Mouse (Mus musculus) ES-E14 (cell line): ENCODE results near the gene March7. TPM values are rescaled to one million over a fixed set of nuclear protein-coding genes. Genes with fewer than 3 reads are reported as not detected.
A peak's percentile ranks its signal among the peaks of the same experiment; 100 is the strongest.

Source experiments
- DNase-seq: peaks from one replicate; pipeline ENCODE4 v3.0.0-alpha.2; 2013; ENCODE audit warnings: low read depth, low spot score
- H3K27ac ChIP-seq: 2 replicates; pipeline ENCODE4 v1.5.1; 2012; ENCODE audit warnings: low read depth, mild to moderate bottlenecking, low read length, moderate library complexity, mixed read lengths; ENCODE audit not compliant: poor library complexity, insufficient read depth, severe bottlenecking
- H3K36me3 ChIP-seq: 2 replicates; pipeline ENCODE4 v1.6.1; 2012; ENCODE audit warnings: mild to moderate bottlenecking, low read length, moderate library complexity, mixed read lengths; ENCODE audit not compliant: control insufficient read depth, poor library complexity, insufficient read depth, severe bottlenecking
- H3K4me1 ChIP-seq, 2 experiments: fragments of 150-350 bp in 1 of 2; sonication (generic) in 1 of 2; 2 replicates each; pipeline ENCODE4 v1.6.1; 2012; ENCODE audit warnings: low read length in 2 of 2, mild to moderate bottlenecking in 1 of 2, mixed read lengths in 1 of 2; ENCODE audit not compliant: control insufficient read depth in 2 of 2, insufficient read depth in 2 of 2, poor library complexity in 1 of 2
- H3K4me3 ChIP-seq, 2 experiments: fragments of 150-350 bp in 1 of 2; sonication (generic) in 1 of 2; 2 replicates each; pipeline ENCODE4 v1.5.1; 2012; ENCODE audit warnings: low read length in 2 of 2, low read depth in 1 of 2, mild to moderate bottlenecking in 1 of 2, mixed read lengths in 1 of 2; ENCODE audit not compliant: insufficient read depth in 1 of 2, poor library complexity in 1 of 2, severe bottlenecking in 1 of 2
- H3K9ac ChIP-seq: 2 replicates; pipeline ENCODE4 v1.6.1; 2012; ENCODE audit warnings: low read depth, mild to moderate bottlenecking, low read length, mixed read lengths; ENCODE audit not compliant: poor library complexity, insufficient read depth, severe bottlenecking
- H3K9me3 ChIP-seq: fragments of 150-350 bp; sonication (generic); 2 replicates; pipeline ENCODE4 v1.6.1; 2012; ENCODE audit warnings: low read depth, mild to moderate bottlenecking, low read length; ENCODE audit not compliant: control insufficient read depth, insufficient read depth
- CHD2 ChIP-seq: IDR thresholded peaks from 2 replicates; pipeline ENCODE4 v1.6.1; 2014; ENCODE audit warnings: mild to moderate bottlenecking, low read depth, low read length, inconsistent platforms
- HCFC1 ChIP-seq: IDR thresholded peaks from 2 replicates; pipeline ENCODE4 v1.6.1; 2012; ENCODE audit warnings: low read length, inconsistent platforms, borderline replicate concordance; ENCODE audit not compliant: insufficient read depth
- MAFK ChIP-seq: IDR thresholded peaks from 2 replicates; pipeline ENCODE4 v1.6.1; 2014; ENCODE audit warnings: mild to moderate bottlenecking, low read depth, low read length, inconsistent platforms; ENCODE audit not compliant: insufficient read depth
- ZC3H11A ChIP-seq: IDR thresholded peaks from 2 replicates; pipeline ENCODE4 v1.6.1; 2012; ENCODE audit warnings: low read depth, mild to moderate bottlenecking, inconsistent platforms, low read length, borderline replicate concordance
- ZNF384 ChIP-seq: IDR thresholded peaks from 2 replicates; pipeline ENCODE4 v1.6.1; 2012; ENCODE audit warnings: low read depth, low read length, inconsistent platforms
- in situ Hi-C, 2 experiments: fragments of 600-800 bp; cut with MboI; formaldehyde crosslinking; loops; one replicate each; pipeline ENCODE4 v1.15.1; 2025; ENCODE audit warnings: low sequenced_read_pairs in 2 of 2, inconsistent platforms in 1 of 2; ENCODE audit not compliant: unreplicated experiment in 2 of 2
- total RNA-seq: library from RNA; depleted of rRNA; stranded (reverse); fragments of 300-350 nt; gene quantifications from 2 replicates; pipeline ENCODE4 v1.2.3, GENCODE M21; 2012

March7 gene
- total RNA-seq, 1 experiment = 97.8 TPM

DNA sequence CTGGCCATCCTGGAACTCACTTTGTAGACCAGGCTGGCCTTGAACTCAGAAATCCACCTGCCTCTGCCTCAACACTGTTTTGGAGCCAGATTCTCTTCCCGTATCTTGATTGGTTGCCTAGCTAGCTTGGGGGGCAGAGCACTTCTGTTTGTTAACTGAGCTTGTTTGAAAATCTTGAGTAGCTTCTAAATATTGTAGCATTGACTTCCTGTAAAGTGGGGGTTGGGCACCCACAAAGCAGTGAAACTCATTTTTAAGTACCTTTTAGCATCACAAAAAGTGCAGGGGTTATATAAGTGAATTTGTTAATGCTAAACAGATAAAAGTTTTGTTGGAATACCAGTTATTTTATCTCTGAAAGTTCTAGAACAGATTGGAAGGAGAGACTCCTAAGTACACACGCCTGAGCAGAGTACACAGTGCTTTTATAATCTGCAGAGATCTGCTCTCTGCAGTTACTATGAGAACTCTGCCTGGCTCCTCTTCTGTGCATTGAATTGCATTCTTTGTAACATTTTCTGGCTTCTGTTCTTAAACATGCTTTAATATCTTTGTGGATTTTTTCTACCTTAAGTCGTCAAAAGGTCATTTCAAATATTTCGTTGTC is 7.0 kb downstream of the March7 start:
- Histone ChIP-seq H3K27ac (no peak overlapping the region), H3K9me3 (no peaks in the 10 kb centered on the region), H3K4me3 (no peak overlapping the region), H3K9ac (no peak overlapping the region), H3K4me1 (peaks cover 5 to 11% of the 10 kb centered on the region in 2 experiments), H3K36me3 (0 out of 2 replicates have a peak, but pooled peaks cover 3% of the 10 kb centered on the region)
- DNase-seq = no peak
- in situ Hi-C loops = loop anchor here in 1 of 2 experiments (10.0 kb wide), 1 partner anchor 172 kb away; no protein-coding TSS in a partner anchor
- TF ChIP-seq MAFK (no peak), HCFC1 (no peak), CHD2 (no peak), ZNF384 (no peak), ZC3H11A (no peak)

- Histone ChIP-seq H3K36me3 (no peaks in the 10 kb centered on the region), H3K4me3 (no peak overlapping the region), H3K4me1 (peaks cover 5 to 11% of the 10 kb centered on the region in 2 experiments), H3K9ac (no peak overlapping the region), H3K27ac (no peak overlapping the region), H3K9me3 (no peaks in the 10 kb centered on the region)
- TF ChIP-seq ZNF384 (no peak), MAFK (no peak), CHD2 (no peak), HCFC1 (no peak)
- in situ Hi-C loops = loop anchor here in 1 of 2 experiments (10.0 kb wide), 1 partner anchor 173 kb away; no protein-coding TSS in a partner anchor
- no peak for DNase-seq
Observed at GRCm38 (mm10) chr2:60217620-60218019, 7.9 kb downstream of the March7 start.

DNA sequence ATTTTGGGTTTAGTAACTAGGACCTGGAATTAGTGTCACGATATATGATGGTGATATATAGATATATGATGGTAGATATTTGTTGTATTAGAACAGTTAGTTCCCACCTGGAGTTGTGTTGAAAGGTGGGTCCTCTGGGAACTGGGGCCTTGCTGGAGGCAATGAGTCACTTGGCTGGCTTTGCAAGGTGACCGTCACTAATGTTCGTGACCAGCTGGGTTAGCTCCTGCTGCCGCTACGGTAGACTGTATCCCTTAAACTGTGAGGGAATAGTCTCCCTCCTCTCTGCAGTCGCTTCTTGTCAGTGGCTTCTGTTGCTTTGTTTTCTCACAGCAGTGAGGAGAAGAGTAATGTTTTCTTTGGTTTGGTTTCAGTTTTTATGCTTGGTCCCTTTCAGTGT is 11.5 kb downstream of the March7 start:
- TF ChIP-seq CHD2 (no peak), HCFC1 (no peak), MAFK (no peak), ZC3H11A (no peak), ZNF384 (no peak)
- Histone ChIP-seq H3K36me3 (no peaks in the 10 kb centered on the region), H3K4me3 (no peak overlapping the region), H3K27ac (no peak overlapping the region), H3K4me1 (peaks cover 5 to 11% of the 10 kb centered on the region in 2 experiments; a peak in 3 of 4 replicates), H3K9ac (no peak overlapping the region), H3K9me3 (no peaks in the 10 kb centered on the region)
- no peak for DNase-seq
- in situ Hi-C loops = no loop called here

DNA sequence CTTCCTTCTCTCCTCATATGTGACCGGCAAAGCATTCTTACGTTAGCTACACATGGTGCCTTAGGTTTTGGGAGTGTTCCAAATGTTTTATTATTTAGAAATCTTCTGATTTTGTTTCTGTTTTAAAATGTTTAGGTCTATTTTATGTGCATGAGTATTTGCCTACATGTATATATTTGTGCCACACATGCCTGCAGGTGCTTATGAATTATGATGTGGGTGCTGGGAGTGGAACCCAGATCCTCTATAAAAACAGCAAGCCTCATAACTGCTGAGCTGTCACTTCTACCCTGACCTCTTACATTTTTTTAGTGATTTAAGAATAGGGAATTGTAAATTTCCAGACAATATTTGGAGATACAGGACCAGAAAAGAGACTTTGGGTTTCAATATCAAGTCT is 12.3 kb downstream of the March7 start:
- TF ChIP-seq ZC3H11A (no peak), HCFC1 (no peak), ZNF384 (no peak), CHD2 (no peak), MAFK (0 out of 2 replicates have a peak, but pooled peaks have one; percentile 26)
- DNase-seq = no peak
- Histone ChIP-seq H3K4me3 (no peak overlapping the region), H3K27ac (no peak overlapping the region), H3K9me3 (no peaks in the 10 kb centered on the region), H3K9ac (no peak overlapping the region), H3K4me1 (peaks cover 5 to 11% of the 10 kb centered on the region in 2 experiments; a peak in 3 of 4 replicates), H3K36me3 (no peaks in the 10 kb centered on the region)
- in situ Hi-C loops = no loop called here
